Mouse (Mus musculus): ENCODE measurements around the gene Tyr. TPM values are rescaled to one million over a fixed set of nuclear protein-coding genes. Genes with fewer than 3 reads are reported as not detected.
"Not testable (repeated sequence)": the region's sequence is repeated elsewhere in the genome, so short reads cannot be mapped to it uniquely, and the experiment has no call there.

The Tyr gene
- not detected for polyA plus RNA-seq (2017; shearing (Covaris generic))

DNA sequence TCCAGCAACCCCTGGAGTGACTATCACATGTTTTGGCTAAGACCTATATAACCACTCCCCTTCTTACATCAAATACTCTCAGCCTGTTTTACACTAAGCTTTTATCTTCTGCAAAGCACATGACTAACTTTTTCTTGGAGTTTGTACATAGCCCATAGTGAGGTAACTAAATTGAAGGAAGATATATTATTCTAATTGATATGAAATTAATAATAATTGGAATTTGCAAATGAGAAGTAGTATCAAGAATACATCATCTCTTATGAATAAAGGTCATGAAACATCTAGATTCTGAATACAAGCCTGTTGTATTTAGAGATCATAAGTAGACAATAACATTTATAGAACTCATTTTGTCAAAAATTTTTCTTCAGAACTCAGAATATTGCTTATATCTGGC lies at the start of gene Tyr:
TSS of gene Tyr (minus strand) at position 101 of the 400 bp plus-strand sequence.
- no peak for ATAC-seq

DNA sequence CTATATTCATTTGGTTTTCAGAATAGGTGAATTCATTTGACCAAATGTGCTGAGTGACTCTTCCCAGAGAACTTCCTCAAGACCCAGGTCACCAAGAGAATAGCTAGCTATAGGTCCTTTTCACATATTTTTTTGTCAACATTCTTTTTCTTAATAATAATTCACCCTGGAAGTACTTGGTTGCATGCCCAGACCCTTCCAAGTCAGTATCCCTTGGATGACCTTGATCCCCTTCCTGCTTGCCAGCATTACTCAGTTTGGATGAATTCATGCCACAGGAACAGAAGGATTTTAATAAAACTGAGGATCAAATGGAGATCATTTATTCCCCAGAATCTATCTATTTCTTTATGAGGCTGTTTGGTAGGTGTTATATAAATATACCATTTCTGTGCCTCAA lies 45.7 kb upstream of the Tyr start:
- no peak for ATAC-seq

DNA sequence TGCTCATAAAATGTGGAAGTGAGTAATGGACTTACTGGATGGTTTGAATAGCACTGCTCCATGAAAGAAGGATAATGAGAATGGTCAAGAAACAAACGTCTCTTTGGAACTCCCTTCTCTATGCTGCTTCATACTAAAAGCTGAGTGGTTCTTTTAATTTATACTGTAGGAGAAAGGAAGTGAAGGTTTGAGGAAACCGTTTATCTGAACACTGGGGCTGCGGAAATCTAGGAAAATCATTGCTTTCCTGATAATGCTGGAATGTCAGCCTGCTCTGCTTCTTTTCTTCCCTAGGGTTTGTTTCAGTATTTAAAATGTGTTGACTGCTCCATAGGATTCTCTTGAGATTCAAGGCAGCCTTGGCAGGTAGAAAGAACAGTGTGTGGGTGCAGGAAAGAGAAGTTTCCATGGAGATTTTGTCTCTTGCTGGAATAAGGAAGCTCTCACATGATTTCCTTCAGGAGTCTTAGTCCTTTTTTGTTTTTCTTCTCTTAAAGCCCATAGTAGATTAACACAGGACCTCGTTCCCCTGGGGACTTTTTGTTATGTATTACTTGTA lies 891 bp upstream of the Tyr start:
- ATAC-seq, result no peak

DNA sequence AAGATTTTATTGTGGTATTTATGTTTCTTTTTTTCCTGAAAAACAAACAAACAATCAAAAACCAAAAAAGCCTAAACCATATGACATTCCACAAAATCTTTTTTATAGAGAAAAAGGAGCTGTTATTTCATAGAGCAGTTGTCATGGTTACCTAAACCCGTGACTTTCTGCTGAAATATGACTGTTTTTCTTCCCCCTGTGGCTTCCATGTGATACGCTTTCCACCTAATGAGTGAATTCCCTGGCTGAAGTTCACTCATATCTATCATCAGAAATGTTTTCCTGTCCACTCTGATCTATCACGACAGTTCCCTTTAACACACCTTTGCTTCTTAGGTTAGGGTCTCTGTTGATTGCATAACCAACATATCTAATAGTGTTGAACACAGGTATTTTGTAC lies 5.3 kb downstream of the Tyr start:
- no peak for ATAC-seq

DNA sequence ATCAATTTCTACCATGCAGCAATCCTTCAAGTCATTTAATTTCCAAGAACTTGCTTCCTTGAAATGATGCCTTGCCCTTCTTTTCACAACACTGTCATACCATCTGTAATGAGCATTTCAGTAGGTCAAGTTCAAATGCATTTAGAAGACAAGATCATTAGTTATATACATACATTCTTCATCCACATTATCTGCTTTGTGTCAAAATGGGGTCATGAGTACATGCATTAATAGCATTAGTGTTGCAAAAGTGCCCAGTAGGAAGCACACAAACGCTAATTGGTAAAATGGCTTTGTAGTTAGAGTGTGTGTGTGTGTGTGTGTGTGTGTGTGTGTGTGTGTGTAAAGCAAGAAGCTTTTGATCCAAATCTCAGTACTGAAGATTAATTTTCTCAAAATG lies 80.0 kb downstream of the Tyr start:
- no peak for ATAC-seq

DNA sequence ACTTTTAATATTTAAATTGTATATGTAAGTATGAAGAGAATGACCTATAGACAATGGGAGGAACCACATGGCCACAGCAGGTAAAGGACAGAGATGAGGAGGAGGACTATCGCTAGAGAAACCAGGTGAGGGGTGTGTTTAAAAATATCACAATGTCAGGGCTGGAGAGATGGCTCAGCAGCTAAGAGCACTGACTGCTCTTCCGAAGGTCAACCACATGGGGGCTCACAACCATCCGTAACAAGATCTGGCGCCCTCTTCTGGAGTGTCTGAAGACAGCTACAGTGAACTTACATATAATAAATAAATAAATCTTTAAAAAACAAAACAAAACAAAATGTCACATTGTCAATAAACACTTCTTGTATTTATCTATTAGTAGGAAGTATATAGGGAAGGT lies 81.9 kb downstream of the Tyr start:
- not testable (repeated sequence) for ATAC-seq

DNA sequence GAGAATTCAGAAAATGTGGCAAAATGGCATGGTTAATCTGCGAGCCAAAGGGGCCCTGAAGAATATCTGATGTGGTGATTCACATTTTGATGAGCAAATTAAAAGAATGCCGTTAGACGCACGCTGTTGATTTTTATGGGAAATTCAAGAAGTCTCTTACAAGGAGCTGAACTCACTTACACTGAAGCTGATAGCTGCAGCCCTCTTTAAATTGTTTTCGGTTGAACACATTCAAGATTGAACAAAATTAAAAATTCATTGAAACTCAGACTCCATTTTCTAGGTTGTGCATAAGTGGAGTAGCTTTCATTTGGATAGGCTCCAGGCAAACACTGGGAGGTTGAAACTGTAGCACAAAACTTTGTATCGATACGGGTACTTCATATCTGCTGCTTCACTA lies 96.3 kb downstream of the Tyr start:
- ATAC-seq, result no peak

DNA sequence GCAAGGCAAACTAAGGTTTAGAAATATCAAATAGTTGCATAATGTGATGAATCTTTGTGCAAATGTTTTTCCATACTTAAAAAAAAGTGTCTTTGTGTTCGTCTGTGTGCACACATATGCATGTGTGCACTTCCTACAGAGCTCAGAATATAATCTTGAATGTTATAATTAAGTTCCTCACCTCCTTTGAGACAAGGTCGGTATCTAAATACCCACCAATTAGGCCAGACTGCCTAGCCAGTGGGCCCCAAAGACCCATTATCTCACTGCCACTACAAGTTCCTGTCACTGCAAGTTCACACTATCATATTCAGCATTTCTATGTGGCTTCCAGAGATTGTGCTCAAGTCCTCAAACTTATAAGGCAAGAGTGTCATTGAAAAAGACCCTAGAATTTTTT lies 118.4 kb downstream of the Tyr start:
- ATAC-seq, result no peak

Other genes with a start within 250 kb of the Tyr start
- gene Nox4, start 247.4 kb downstream of the Tyr start, polyA plus RNA-seq (2017; shearing (Covaris generic)), result not detected
- not detected for gene Grm5, start 90.7 kb upstream of the Tyr start, polyA plus RNA-seq (2017; shearing (Covaris generic))